Mouse (Mus musculus) embryonic fibroblast, embryonic 13.5 days (primary cell): ENCODE results near the gene Grin2c.

Experiments
- CTCF ChIP-seq: IDR thresholded peaks from 2 replicates; pipeline ENCODE4 v1.5.1; 2011; ENCODE audit warnings: mild to moderate bottlenecking, control low read depth, low read length, moderate library complexity, borderline replicate concordance; ENCODE audit not compliant: insufficient read depth
- POLR2A ChIP-seq: IDR thresholded peaks from 2 replicates; pipeline ENCODE4 v1.6.1; 2011; ENCODE audit warnings: low read depth, mild to moderate bottlenecking, control low read depth, low read length, moderate library complexity

DNA sequence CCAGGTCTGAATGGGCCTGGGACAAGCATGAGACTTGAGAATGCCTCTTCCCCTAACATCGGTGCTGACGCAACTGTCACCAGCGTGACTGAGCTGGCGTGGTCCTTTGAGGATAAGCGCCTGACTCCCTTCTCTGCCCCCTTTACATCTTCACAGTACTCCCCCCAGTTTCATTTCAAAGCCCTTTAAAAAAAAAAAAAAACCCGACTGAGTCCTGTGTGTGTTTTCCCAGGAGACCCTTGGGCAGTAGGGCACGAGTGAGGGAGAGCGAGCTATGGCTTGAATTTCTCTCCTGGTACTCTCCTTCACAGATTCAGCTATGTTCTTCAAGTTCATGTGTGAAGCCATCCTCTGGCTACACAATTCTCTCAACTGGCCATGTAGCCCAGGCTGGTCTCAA is 31.1 kb upstream of the Grin2c start:
- TF ChIP-seq CTCF (no peak), POLR2A (no peak)
